Mouse (Mus musculus) forebrain, postnatal 0 days (tissue): Measurements from ENCODE around the gene U2af1l4. TPM values are rescaled to one million over a fixed set of nuclear protein-coding genes. Genes with fewer than 3 reads are reported as not detected.

ENCODE experiments used
- ATAC-seq: fragments of 200-750 bp; cut with Nextera tagmentation; 2 replicates; pipeline ENCODE4 v1.8.0; 2017; ENCODE audit warnings: mild to moderate bottlenecking, moderate library complexity
- DNase-seq: peaks from one replicate; pipeline ENCODE4 v3.0.0-alpha.2; 2015
- H3K27ac ChIP-seq: fragments of 300-500 bp; sonication (generic); 2 replicates; pipeline ENCODE4 v1.5.1; 2014; ENCODE audit warnings: low read depth, mild to moderate bottlenecking, antibody characterized with exemption, low read length, moderate library complexity, mixed read lengths
- H3K27me3 ChIP-seq: fragments of 300-500 bp; sonication (generic); 2 replicates; pipeline ENCODE4 v1.6.1; 2014; ENCODE audit warnings: mild to moderate bottlenecking, low read length, mixed read lengths; ENCODE audit not compliant: insufficient read depth
- H3K36me3 ChIP-seq: fragments of 300-500 bp; sonication (generic); 2 replicates; pipeline ENCODE4 v1.6.1; 2014; ENCODE audit warnings: mild to moderate bottlenecking, moderate library complexity; ENCODE audit not compliant: insufficient read depth
- H3K4me1 ChIP-seq: fragments of 300-500 bp; sonication (generic); 2 replicates; pipeline ENCODE4 v1.6.1; 2014; ENCODE audit warnings: antibody characterized with exemption; ENCODE audit not compliant: insufficient read depth
- H3K4me2 ChIP-seq: fragments of 300-500 bp; sonication (generic); 2 replicates; pipeline ENCODE4 v1.6.1; 2014; ENCODE audit warnings: low read depth, mild to moderate bottlenecking, moderate library complexity
- H3K4me3 ChIP-seq: fragments of 300-500 bp; sonication (generic); 2 replicates; pipeline ENCODE4 v1.5.1; 2014; ENCODE audit warnings: low read depth, low read length, mixed read lengths
- H3K9ac ChIP-seq: fragments of 300-500 bp; sonication (generic); 2 replicates; pipeline ENCODE4 v1.6.1; 2014; ENCODE audit warnings: mild to moderate bottlenecking
- H3K9me3 ChIP-seq: fragments of 300-500 bp; sonication (generic); 2 replicates; pipeline ENCODE4 v1.6.1; 2016; ENCODE audit warnings: low read length
- CTCF ChIP-seq: sonication (generic); IDR thresholded peaks from 2 replicates; pipeline ENCODE4 v1.5.1; 2016; ENCODE audit warnings: antibody characterized with exemption, control low read depth, low read depth
- WGBS: fragments of 180-500 bp; shearing (Covaris S2); extraction: QIAGEN DNeasy Blood & Tissue Kit; methylation state at CpG from one replicate; pipeline ENCODE4 v1.1.7; 2014; 5-methylcytosine and 5-hydroxymethylcytosine counted together
- microRNA-seq, 2 experiments: library from miRNA; unstranded; fragments of <30 nt; microRNA quantifications; one replicate each; pipeline ENCODE4; 2016
- polyA plus RNA-seq: library from polyadenylated mRNA; unstranded; fragments of >200 nt; fragmentation: Nextera tagmentation; extraction: Ambion mirVana; gene quantifications from 2 replicates; pipeline ENCODE4 v1.2.1, GENCODE M21; 2015
- total RNA-seq: library from RNA; depleted of rRNA; stranded (reverse); fragments of >200 nt; gene quantifications from 2 replicates; pipeline ENCODE4 v1.2.3, GENCODE M21; 2014; rRNA removed

The U2af1l4 gene
- total and polyA plus RNA-seq, 2 experiments from 2014 or later, result 48.8 to 117 TPM

DNA sequence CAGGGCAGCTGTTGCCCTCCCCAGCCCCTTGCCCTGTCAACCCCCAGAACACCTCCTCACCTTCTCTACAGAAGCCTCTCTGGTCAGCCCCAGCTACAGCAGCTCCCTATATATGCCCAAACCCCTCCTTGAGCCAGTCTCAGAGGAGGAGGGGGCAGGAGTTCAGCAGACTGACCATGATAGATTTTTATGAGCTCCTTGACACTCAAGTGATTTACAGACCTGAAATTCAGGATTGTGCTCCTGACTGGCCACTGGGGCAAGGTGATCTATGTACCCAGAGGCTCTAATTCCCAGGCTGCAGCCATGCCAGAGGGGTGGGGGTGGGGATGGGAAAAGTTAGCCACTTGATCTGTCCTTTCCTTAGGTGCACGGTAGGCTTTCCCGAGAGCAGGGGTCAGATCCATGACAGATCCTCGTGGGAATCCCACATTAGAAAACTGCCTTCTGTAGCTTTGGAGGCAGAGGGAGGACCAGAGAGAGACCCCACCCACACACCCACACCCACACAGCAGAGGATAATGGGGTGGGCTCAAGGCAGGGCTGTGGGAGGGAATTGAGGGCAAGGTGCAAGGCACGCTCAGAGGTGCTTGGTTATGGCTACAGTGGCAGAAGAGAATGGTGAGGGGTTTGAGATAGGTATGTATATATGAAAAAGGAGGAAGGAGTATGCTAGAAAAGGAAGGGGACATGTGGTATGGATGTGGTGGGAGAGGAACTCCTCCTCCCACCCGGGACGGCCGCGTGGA, 49.7 kb downstream of the U2af1l4 start, which contains the start of gene Upk1a:
Gene Upk1a, minus strand, starts transcription at position 194 of the 749 bp plus-strand sequence.
- WGBS, result 76% methylated on average over 8 of the region's 8 CpGs
- no peak for TF ChIP-seq CTCF
- H3K27me3 ChIP-seq, result no peaks in the 10 kb centered on the region
- no peak for DNase-seq
- H3K4me3 ChIP-seq, result no peak within 1 kb of the TSS
- H3K9me3 ChIP-seq, result no peaks in the 10 kb centered on the region
- no peak within 1 kb of the TSS for H3K27ac ChIP-seq
- H3K36me3 ChIP-seq, result peaks cover 16% of the 10 kb centered on the region; the same call in 1 of the 2 replicates
- H3K4me1 ChIP-seq, result no peaks in the 10 kb centered on the region
- H3K9ac ChIP-seq, result no peak within 1 kb of the TSS
- no peak within 1 kb of the TSS for H3K4me2 ChIP-seq
- no peak for ATAC-seq

DNA sequence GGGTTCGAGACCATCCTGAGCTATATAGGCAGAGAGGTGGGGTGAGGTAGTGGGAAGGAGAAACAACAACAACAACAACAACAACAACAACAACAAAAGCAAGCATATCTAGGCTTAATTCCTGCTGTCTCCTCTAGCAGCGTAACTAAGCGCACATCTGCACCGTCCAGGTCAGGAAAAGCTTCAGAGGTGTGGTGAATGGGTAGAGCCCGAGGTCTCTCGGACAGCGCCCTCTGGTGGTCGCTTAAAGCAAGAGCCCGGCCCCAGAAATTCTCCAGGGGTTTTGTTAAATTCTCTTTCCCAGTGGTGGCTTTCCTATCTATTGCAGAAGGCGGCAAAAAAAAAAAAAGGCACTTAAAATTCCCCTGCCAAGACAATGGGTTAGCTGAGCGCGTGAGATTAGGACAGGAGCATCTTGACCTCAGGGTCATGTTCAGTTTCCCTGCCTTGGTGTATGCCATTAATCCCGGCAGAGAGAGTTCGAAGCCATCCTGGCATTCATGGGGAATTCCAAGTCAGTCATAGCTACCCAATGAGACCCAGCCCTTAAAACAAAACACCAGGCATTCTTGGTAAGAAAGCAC, 50.5 kb downstream of the U2af1l4 start:
- 21% methylated on average over 14 of the region's 14 CpGs for WGBS
- Histone ChIP-seq H3K27ac (no peak overlapping the region), H3K36me3 (peaks cover 24% of the 10 kb centered on the region; the same call in 1 of the 2 replicates), H3K27me3 (no peaks in the 10 kb centered on the region), H3K9ac (no peak overlapping the region), H3K4me1 (no peaks in the 10 kb centered on the region), H3K4me2 (no peak overlapping the region), H3K4me3 (no peak overlapping the region), H3K9me3 (no peaks in the 10 kb centered on the region)
- DNase-seq (peak; percentile 27), ATAC-seq (no peak)
- peak; percentile 64 for TF ChIP-seq CTCF

DNA sequence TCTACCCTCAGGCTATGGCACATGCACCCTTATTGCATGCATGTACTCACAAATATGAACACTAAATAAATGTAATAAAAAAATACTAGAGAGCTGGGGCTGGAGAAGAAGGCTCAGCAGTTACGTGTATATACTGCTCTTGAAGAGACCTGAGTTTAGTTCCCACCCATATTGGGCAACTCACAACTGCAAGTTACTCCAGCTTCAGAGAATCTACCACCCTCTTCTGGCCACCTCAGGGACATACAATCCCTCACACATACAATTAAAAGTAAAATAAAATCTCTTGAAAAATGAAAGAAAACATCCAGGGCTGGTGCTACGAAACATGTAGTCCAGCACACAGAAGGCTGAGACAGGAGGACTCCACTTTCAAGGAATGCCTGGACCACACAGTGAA, 51.4 kb downstream of the U2af1l4 start:
- no peak; the same call in 1 of the 2 replicates for TF ChIP-seq CTCF
- no peaks in the 10 kb centered on the region for H3K4me1 ChIP-seq
- ATAC-seq, result no peak
- no peak for DNase-seq
- H3K27ac ChIP-seq, result no peak overlapping the region
- no peak overlapping the region for H3K4me2 ChIP-seq
- no peaks in the 10 kb centered on the region for H3K27me3 ChIP-seq
- H3K4me3 ChIP-seq, result no peak overlapping the region
- H3K36me3 ChIP-seq, result peaks cover 32% of the 10 kb centered on the region; the same call in 1 of the 2 replicates
- no peaks in the 10 kb centered on the region for H3K9me3 ChIP-seq
- H3K9ac ChIP-seq, result no peak overlapping the region
- 71% methylated on average over 2 of the region's 2 CpGs for WGBS

Small RNAs within 50 kb of the gene (microRNA-seq; reads per million reads assigned to microRNA genes)
- 0 to 0.12 reads per million in 2 experiments for gene Gm38670
- gene Mir3569, result 0.24 to 0.39 reads per million in 2 experiments

Other genes with a start within 250 kb of the U2af1l4 start
Only the 30 nearest of the 33 such genes appear.
- 25.2 and 28.0 TPM in 2 replicates for gene Lrfn3, start 200.5 kb upstream of the U2af1l4 start, total RNA-seq
- gene Lrfn3, start 200.5 kb upstream of the U2af1l4 start, polyA plus RNA-seq, result 16.4 and 20.3 TPM in 2 replicates
- 14.5 and 25.6 TPM in 2 replicates for gene Tyrobp, start 149.5 kb upstream of the U2af1l4 start, total RNA-seq
- 44.2 and 52.5 TPM in 2 replicates for gene Tyrobp, start 149.5 kb upstream of the U2af1l4 start, polyA plus RNA-seq
- 1.1 TPM in 1 of 2 replicates, not detected in the other for gene Hcst, start 143.4 kb upstream of the U2af1l4 start, total RNA-seq
- 0.41 and 0.87 TPM in 2 replicates for gene Hcst, start 143.4 kb upstream of the U2af1l4 start, polyA plus RNA-seq
- gene Nfkbid, start 141.6 kb upstream of the U2af1l4 start, total RNA-seq, result 1.6 and 3.4 TPM in 2 replicates
- gene Nfkbid, start 141.6 kb upstream of the U2af1l4 start, polyA plus RNA-seq, result 1.1 and 1.7 TPM in 2 replicates
- gene Aplp1, start 117.8 kb upstream of the U2af1l4 start, total RNA-seq, result 705 and 834 TPM in 2 replicates
- 863 and 867 TPM in 2 replicates for gene Aplp1, start 117.8 kb upstream of the U2af1l4 start, polyA plus RNA-seq
- gene Kirrel2, start 105.6 kb upstream of the U2af1l4 start, total RNA-seq, result 0.46 and 2.1 TPM in 2 replicates
- gene Kirrel2, start 105.6 kb upstream of the U2af1l4 start, polyA plus RNA-seq, result 0.07 and 0.11 TPM in 2 replicates
- gene Nphs1, start 105.0 kb upstream of the U2af1l4 start, total RNA-seq, result 0.08 TPM in 1 of 2 replicates, not detected in the other
- gene Nphs1, start 105.0 kb upstream of the U2af1l4 start, polyA plus RNA-seq, result 0.06 and 0.09 TPM in 2 replicates
- gene Prodh2, start 69.7 kb upstream of the U2af1l4 start, total RNA-seq, result not detected in 2 replicates
- gene Prodh2, start 69.7 kb upstream of the U2af1l4 start, polyA plus RNA-seq, result not detected in 2 replicates
- 52.4 and 58.5 TPM in 2 replicates for gene Arhgap33, start 28.2 kb upstream of the U2af1l4 start, total RNA-seq
- 128 and 145 TPM in 2 replicates for gene Arhgap33, start 28.2 kb upstream of the U2af1l4 start, polyA plus RNA-seq
- gene Hspb6, start 11.1 kb upstream of the U2af1l4 start, total RNA-seq, result 2.9 and 4.1 TPM in 2 replicates
- gene Hspb6, start 11.1 kb upstream of the U2af1l4 start, polyA plus RNA-seq, result 12.7 and 14.0 TPM in 2 replicates
- 9.0 and 14.8 TPM in 2 replicates for gene Proser3, start 11.0 kb upstream of the U2af1l4 start, total RNA-seq
- gene Proser3, start 11.0 kb upstream of the U2af1l4 start, polyA plus RNA-seq, result 2.2 and 3.8 TPM in 2 replicates
- gene Lin37, start 3.5 kb upstream of the U2af1l4 start, total RNA-seq, result 16.0 and 19.2 TPM in 2 replicates
- gene Lin37, start 3.5 kb upstream of the U2af1l4 start, polyA plus RNA-seq, result 49.5 and 53.0 TPM in 2 replicates
- gene Gm49396, start within 50 bp of the U2af1l4 start, total RNA-seq, result 5.5 and 9.9 TPM in 2 replicates
- gene Gm49396, start within 50 bp of the U2af1l4 start, polyA plus RNA-seq, result 3.4 and 5.3 TPM in 2 replicates
- gene Psenen, start 326 bp downstream of the U2af1l4 start, total RNA-seq, result 70.9 and 90.7 TPM in 2 replicates
- gene Psenen, start 326 bp downstream of the U2af1l4 start, polyA plus RNA-seq, result 141 and 161 TPM in 2 replicates
- gene Igflr1, start 2.1 kb downstream of the U2af1l4 start, total RNA-seq, result 1.2 TPM in 1 of 2 replicates, not detected in the other
- 2.3 and 3.2 TPM in 2 replicates for gene Igflr1, start 2.1 kb downstream of the U2af1l4 start, polyA plus RNA-seq
- gene Kmt2b, start 25.4 kb downstream of the U2af1l4 start, total RNA-seq, result 31.2 and 31.5 TPM in 2 replicates
- gene Kmt2b, start 25.4 kb downstream of the U2af1l4 start, polyA plus RNA-seq, result 3.8 and 5.2 TPM in 2 replicates
- gene Zbtb32, start 35.6 kb downstream of the U2af1l4 start, total RNA-seq, result not detected in 2 replicates
- 0.08 and 0.17 TPM in 2 replicates for gene Zbtb32, start 35.6 kb downstream of the U2af1l4 start, polyA plus RNA-seq
- gene Upk1a, start 49.5 kb downstream of the U2af1l4 start, total RNA-seq, result 0.29 and 0.38 TPM in 2 replicates
- 0.42 and 0.62 TPM in 2 replicates for gene Upk1a, start 49.5 kb downstream of the U2af1l4 start, polyA plus RNA-seq
- gene Cox6b1, start 62.9 kb downstream of the U2af1l4 start, total RNA-seq, result 292 and 602 TPM in 2 replicates
- 1,225 and 1,355 TPM in 2 replicates for gene Cox6b1, start 62.9 kb downstream of the U2af1l4 start, polyA plus RNA-seq
- not detected in 2 replicates for gene Etv2, start 72.6 kb downstream of the U2af1l4 start, total RNA-seq
- not detected in 2 replicates for gene Etv2, start 72.6 kb downstream of the U2af1l4 start, polyA plus RNA-seq
- 150 and 156 TPM in 2 replicates for gene Rbm42, start 87.0 kb downstream of the U2af1l4 start, total RNA-seq
- gene Rbm42, start 87.0 kb downstream of the U2af1l4 start, polyA plus RNA-seq, result 148 and 160 TPM in 2 replicates
- gene Haus5, start 101.7 kb downstream of the U2af1l4 start, total RNA-seq, result 16.3 and 18.5 TPM in 2 replicates
- 17.7 and 18.3 TPM in 2 replicates for gene Haus5, start 101.7 kb downstream of the U2af1l4 start, polyA plus RNA-seq
- gene Pmis2, start 108.3 kb downstream of the U2af1l4 start, total RNA-seq, result not detected in 2 replicates
- not detected in 2 replicates for gene Pmis2, start 108.3 kb downstream of the U2af1l4 start, polyA plus RNA-seq
- not detected in 2 replicates for gene 2200002J24Rik, start 135.6 kb downstream of the U2af1l4 start, total RNA-seq
- not detected in 2 replicates for gene 2200002J24Rik, start 135.6 kb downstream of the U2af1l4 start, polyA plus RNA-seq
- gene Atp4a, start 148.9 kb downstream of the U2af1l4 start, total RNA-seq, result 1.2 and 2.0 TPM in 2 replicates
- 2.8 and 4.7 TPM in 2 replicates for gene Atp4a, start 148.9 kb downstream of the U2af1l4 start, polyA plus RNA-seq
- gene Tmem147, start 166.2 kb downstream of the U2af1l4 start, total RNA-seq, result 173 TPM in 2 replicates
- gene Tmem147, start 166.2 kb downstream of the U2af1l4 start, polyA plus RNA-seq, result 290 and 328 TPM in 2 replicates
- gene Gapdhs, start 180.4 kb downstream of the U2af1l4 start, total RNA-seq, result not detected in 2 replicates
- 0.15 and 0.65 TPM in 2 replicates for gene Gapdhs, start 180.4 kb downstream of the U2af1l4 start, polyA plus RNA-seq
- 2.8 and 4.6 TPM in 2 replicates for gene Sbsn, start 188.2 kb downstream of the U2af1l4 start, total RNA-seq
- gene Sbsn, start 188.2 kb downstream of the U2af1l4 start, polyA plus RNA-seq, result 2.3 and 3.5 TPM in 2 replicates
- gene Dmkn, start 200.5 kb downstream of the U2af1l4 start, total RNA-seq, result 2.2 and 5.2 TPM in 2 replicates
- 7.2 and 7.4 TPM in 2 replicates for gene Dmkn, start 200.5 kb downstream of the U2af1l4 start, polyA plus RNA-seq
- gene Krtdap, start 224.6 kb downstream of the U2af1l4 start, total RNA-seq, result not detected in 2 replicates
- gene Krtdap, start 224.6 kb downstream of the U2af1l4 start, polyA plus RNA-seq, result 1.4 and 1.5 TPM in 2 replicates